In the genomic region with DNA sequence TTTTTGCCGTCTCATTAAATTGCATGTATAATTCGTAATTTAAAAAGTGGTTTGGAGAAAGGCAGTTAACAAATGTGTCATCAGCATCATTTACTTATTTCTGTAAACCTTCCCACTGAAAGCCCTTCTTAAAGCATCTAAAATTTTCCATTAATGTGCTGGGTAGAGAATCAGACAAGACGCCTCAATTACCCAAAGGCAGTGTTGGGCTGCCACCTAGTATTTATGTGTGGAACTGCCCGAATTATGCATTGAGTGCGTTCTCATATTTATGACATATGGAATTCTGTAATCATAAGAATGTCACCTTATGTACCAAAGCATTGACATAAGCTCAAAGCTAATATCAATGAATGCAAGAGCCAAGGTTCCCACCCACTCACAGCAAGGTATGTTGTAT, we compare ENCODE assay signal across 9 mouse cellular contexts.
DNase-seq lines count a peak whose midpoint lies in the region; ATAC-seq lines count a peak whose summit lies in the region.
"Had no signal": no experiment of that assay in that cellular context is flagged by ENCODE, and none has a peak within 500 bp of the region (broad histone marks: within the 10 kb centered on the region; RNA-seq: fewer than 3 reads in every experiment).

No protein-coding gene starts in this region.

- H3K27ac ChIP-seq in forebrain, embryonic 13.5 days, result no peak overlapping the region
- no peak overlapping the region for H3K27ac ChIP-seq in forebrain, embryonic 11.5 days (ENCODE audit: low read depth, low read length)
- H3K27ac ChIP-seq in neural tube, embryonic 15.5 days (replicated peaks), result no peak overlapping the region
- H3K27ac ChIP-seq: neural tube, embryonic 12.5 days had no signal

- 50% methylated on average over 5 of the region's 5 CpGs for WGBS in forebrain, embryonic 13.5 days
- 63% methylated on average over 5 of the region's 5 CpGs for WGBS in forebrain, embryonic 11.5 days
- WGBS in neural tube, embryonic 15.5 days, result 60% methylated on average over 5 of the region's 5 CpGs

- DNase-seq in forebrain, embryonic 11.5 days (ENCODE audit: low spot score), result no peak
- DNase-seq in ovary, postnatal 14 days (ENCODE audit: low spot score), result peak; percentile 2
- no peak for DNase-seq in ovary, postnatal 36 days (ENCODE audit: low spot score)
- DNase-seq in left cerebral cortex, adult 18-20 months (ENCODE audit: low spot score in 2 of 2), result peak; percentile 43 to 46
- DNase-seq in right cerebral cortex, postnatal 25 days, result peak; percentile 11
- no peak for DNase-seq in c-Kit-positive CD71-positive TER-119-positive erythroid progenitor cells, embryonic 14.5 days (ENCODE audit: low spot score)

- ATAC-seq in forebrain, embryonic 13.5 days, result peak; percentile 84
- no peak for ATAC-seq in forebrain, embryonic 11.5 days (replicated peaks; ENCODE audit: low FRiP score)
- ATAC-seq in neural tube, embryonic 15.5 days (ENCODE audit: low FRiP score), result no peak

- H3K27me3 ChIP-seq in forebrain, embryonic 13.5 days, result no peaks in the 10 kb centered on the region
- no peaks in the 10 kb centered on the region for H3K27me3 ChIP-seq in forebrain, embryonic 11.5 days (ENCODE audit: control insufficient read depth, insufficient read depth, low read length)
- H3K27me3 ChIP-seq in neural tube, embryonic 15.5 days (replicated peaks), result no peaks in the 10 kb centered on the region
- H3K27me3 ChIP-seq: neural tube, embryonic 12.5 days had no signal

- H3K4me2 ChIP-seq in forebrain, embryonic 13.5 days, result no peak overlapping the region
- no peak overlapping the region for H3K4me2 ChIP-seq in forebrain, embryonic 11.5 days (ENCODE audit: low read depth, low read length, severe bottlenecking)
- no peak overlapping the region for H3K4me2 ChIP-seq in neural tube, embryonic 15.5 days
- H3K4me2 ChIP-seq: neural tube, embryonic 12.5 days had no signal

- H3K4me1 ChIP-seq in forebrain, embryonic 13.5 days, result no peaks in the 10 kb centered on the region
- H3K4me1 ChIP-seq in forebrain, embryonic 11.5 days (replicated peaks; ENCODE audit: control insufficient read depth, insufficient read depth, low read length), result no peaks in the 10 kb centered on the region
- H3K4me1 ChIP-seq in neural tube, embryonic 15.5 days, result no peaks in the 10 kb centered on the region
- H3K4me1 ChIP-seq: neural tube, embryonic 12.5 days had no signal

- H3K9ac ChIP-seq in forebrain, embryonic 13.5 days, result no peak overlapping the region
- H3K9ac ChIP-seq in forebrain, embryonic 11.5 days (ENCODE audit: low read length), result no peak overlapping the region
- no peak overlapping the region for H3K9ac ChIP-seq in neural tube, embryonic 15.5 days (replicated peaks)
- H3K9ac ChIP-seq: neural tube, embryonic 12.5 days had no signal

- no peaks in the 10 kb centered on the region for H3K9me3 ChIP-seq in forebrain, embryonic 13.5 days (replicated peaks)
- H3K9me3 ChIP-seq in forebrain, embryonic 11.5 days (ENCODE audit: control insufficient read depth, low read length), result no peaks in the 10 kb centered on the region
- H3K9me3 ChIP-seq in neural tube, embryonic 15.5 days (replicated peaks), result no peaks in the 10 kb centered on the region
- H3K9me3 ChIP-seq: neural tube, embryonic 12.5 days had no signal

- no peak overlapping the region for H3K4me3 ChIP-seq in forebrain, embryonic 13.5 days
- H3K4me3 ChIP-seq in forebrain, embryonic 11.5 days (ENCODE audit: low read depth, low read length), result no peak overlapping the region
- no peak overlapping the region for H3K4me3 ChIP-seq in neural tube, embryonic 15.5 days (replicated peaks)
- H3K4me3 ChIP-seq: neural tube, embryonic 12.5 days had no signal

- H3K36me3 ChIP-seq in forebrain, embryonic 13.5 days (ENCODE audit: poor library complexity, severe bottlenecking), result no peaks in the 10 kb centered on the region
- no peaks in the 10 kb centered on the region for H3K36me3 ChIP-seq in forebrain, embryonic 11.5 days (ENCODE audit: control insufficient read depth, insufficient read depth, low read length)
- no peaks in the 10 kb centered on the region for H3K36me3 ChIP-seq in neural tube, embryonic 15.5 days
- H3K36me3 ChIP-seq: neural tube, embryonic 12.5 days had no signal

Comparison
In these comparisons a context has a peak if more than half of its experiments do, and no peak if none do; other contexts are left out.
1. DNase-seq: peak in ovary, postnatal 14 days (single experiment), left cerebral cortex, adult 18-20 months (2 of 2) and right cerebral cortex, postnatal 25 days (single experiment); none in forebrain, embryonic 11.5 days (single experiment), ovary, postnatal 36 days (single experiment) and c-Kit-positive CD71-positive TER-119-positive erythroid progenitor cells, embryonic 14.5 days (single experiment).